Mouse (Mus musculus) CH12F3 (cell line): ENCODE data around the gene 1810065E05Rik.

Experiments
- in situ Hi-C: fragments of 300-500 bp; cut with MboI; formaldehyde crosslinking; loops from 2 replicates; pipeline ENCODE4 v1.14.3; 2020; ENCODE audit warnings: low sequenced_read_pairs

Gene 1810065E05Rik

DNA sequence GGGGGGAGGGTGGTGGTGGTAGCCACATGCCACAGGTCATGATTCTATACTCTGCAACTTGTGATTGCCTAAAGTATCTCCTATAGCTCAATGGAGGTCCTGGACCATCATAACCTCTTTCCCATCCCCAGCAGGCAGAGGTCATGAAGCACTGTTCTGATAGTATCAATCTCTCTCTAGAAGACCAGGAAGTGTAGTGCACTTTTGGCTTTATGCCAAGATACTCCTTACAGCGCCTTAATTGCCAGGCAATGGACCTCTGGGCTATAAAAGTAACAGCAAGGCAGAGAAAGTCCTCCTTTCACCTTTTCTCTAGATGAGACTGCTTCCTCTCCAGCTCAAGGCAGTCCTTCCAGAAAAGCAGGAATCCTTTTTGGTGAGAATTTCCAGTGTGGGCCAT is at the start of gene 1810065E05Rik:
1810065E05Rik (plus strand) TSS at position 297 of the 400 bp plus-strand sequence.
- in situ Hi-C loops: no loop called here

DNA sequence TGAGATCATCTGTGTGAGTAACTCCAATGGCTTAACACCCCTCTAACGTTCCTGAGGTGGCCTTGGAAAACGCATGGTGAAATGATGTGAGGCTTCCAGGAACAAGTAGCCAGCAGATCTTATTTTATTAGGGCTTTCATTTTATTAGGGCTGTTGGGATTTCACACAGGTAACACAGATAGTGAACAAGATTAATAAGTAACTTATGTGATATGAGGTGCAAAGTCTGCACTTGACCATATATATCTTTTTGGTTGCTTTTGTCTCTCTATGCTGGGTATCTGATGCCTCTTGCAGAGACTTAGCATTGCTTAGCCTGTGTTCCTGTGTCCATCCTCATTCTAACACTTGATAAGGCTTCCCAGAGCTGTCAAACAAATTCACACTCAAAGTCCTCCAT is 43.6 kb upstream of the 1810065E05Rik start:
- in situ Hi-C loops: no loop called here

DNA sequence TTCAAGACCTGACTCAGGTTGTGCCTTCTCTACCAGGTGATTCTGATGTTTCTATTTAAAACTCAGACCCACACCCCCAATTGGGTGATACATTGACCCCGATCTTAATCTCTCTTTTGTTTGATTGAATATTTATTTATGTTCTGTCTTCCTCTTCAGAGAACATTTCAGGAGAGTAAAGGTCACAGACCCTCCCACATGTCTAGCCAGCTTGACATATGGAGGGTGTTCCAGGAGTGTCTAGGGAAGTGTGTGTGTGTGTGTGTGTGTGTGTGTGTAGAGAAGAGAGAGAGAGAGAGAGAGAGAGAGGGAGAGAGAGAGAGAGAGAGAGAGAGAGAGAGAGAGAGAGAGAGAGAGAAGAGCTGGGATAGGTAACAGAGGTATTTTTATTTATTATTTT is 43.2 kb upstream of the 1810065E05Rik start:
- in situ Hi-C loops: no loop called here

DNA sequence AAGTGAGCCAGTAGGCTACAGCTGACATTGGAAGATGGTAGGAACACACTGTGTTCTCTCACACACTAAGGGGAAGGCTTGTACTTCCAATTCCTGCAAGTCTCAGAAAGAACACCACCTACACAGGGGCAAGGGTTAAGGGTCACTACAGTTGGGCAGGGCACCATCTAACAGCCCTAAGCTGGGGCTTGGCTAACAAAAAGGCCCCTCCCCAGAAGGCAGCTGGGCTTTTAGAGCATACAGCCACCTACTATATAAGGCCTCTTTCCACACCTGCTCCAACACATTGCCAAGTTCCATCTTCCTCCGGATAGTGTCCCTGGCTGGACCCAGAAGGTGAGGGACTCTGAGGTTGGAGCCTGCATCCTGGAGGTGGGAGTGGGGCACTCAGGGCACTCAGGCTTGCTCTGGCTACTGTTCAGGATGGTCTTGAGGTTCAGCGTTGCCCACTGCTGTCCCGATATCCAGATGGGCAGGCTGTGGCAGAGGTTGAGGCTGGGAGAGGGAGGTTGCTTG is 42.1 kb upstream of the 1810065E05Rik start, which contains the start of gene Lypd8:
Lypd8 (plus strand) TSS at position 281 of the 516 bp plus-strand sequence.
- in situ Hi-C loops: no loop called here

DNA sequence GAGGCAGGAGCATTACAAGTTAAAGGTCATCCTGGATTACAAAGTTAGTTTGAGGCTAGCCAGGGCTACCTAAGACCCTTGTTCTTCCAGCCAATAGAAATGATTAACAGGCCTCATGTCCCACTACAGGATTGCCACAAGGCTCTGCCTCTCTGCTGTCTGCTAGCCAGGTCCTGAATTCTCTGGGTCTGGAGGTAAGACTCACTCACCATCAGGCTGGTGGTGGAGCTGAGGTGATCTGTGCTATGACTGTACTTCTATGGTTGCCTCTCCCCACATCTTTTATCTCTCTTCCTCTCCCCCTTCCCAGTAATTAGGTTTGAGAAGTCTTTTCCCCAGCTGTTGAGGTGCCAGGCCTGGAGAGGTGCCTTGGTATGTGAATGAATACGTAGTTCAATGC is 41.4 kb upstream of the 1810065E05Rik start:
- in situ Hi-C loops: no loop called here

DNA sequence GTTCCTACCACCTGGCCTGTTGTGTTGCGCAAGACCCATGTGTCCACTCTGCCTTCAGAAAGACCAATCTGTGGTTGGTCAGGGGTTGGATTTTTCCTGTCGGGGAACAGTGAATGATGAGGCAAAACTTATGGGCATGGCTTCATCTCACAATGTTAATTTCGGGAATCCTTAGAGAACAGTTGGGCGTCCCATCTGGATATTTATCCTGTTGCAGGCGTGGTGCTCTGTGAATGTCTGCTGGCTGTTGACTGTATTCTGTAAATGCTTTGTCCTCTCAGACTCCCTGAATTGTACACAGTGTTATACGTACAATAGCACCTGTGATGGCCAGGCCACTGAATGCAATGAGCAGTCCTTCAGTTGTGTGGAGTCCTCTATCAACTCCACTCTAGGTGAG is 38.4 kb upstream of the 1810065E05Rik start:
- in situ Hi-C loops: no loop called here

DNA sequence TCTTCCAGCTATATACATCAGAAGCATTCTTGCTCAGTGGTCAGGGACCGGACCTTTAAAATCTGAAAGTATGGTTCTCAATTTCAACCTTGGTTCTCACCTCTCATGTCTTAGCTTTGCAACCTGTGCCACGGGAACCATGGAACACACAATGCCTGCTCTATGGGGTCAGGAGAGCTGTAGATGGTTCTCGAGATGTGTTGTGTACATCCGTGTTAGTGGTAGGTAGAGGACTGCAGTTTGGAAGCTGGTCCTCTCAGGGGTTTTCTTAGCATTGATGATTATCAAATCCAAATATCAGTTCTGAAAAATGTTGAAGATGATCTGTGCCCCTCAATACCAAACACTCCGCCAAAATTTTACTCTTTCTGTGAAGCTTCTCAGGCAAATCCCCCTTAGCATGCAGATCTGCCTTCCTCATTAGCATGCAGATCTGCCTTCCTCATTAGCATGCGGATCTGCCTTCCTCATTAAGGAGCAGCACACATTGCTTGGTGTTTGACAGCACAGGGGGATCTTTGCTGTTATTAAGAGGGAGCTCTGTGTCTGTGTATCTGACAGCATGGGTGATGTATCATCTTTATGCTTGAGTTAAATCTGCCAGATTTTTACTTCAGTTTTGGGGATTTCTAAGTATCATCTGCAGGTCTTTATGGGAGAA is 20.8 kb upstream of the 1810065E05Rik start:
- in situ Hi-C loops: no loop called here

DNA sequence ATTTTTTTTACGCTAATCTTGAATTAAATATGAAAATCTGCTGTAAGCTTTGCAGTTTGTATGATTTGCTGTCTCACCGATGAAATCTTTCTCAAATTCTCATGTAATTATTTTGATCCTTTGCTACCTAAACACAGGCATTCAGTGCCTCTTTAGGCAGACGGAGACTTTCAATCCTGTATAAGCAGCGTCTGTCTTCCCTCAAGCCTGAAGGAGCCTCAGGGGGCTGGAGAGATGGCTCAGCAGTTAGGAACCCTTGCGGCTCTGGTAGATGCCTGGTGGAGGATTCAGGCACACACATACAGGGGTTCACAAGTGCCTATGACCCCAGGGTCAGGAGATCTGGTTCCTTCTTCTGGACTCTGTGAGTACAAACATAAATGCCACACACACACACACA is 20.3 kb upstream of the 1810065E05Rik start:
- in situ Hi-C loops: no loop called here

DNA sequence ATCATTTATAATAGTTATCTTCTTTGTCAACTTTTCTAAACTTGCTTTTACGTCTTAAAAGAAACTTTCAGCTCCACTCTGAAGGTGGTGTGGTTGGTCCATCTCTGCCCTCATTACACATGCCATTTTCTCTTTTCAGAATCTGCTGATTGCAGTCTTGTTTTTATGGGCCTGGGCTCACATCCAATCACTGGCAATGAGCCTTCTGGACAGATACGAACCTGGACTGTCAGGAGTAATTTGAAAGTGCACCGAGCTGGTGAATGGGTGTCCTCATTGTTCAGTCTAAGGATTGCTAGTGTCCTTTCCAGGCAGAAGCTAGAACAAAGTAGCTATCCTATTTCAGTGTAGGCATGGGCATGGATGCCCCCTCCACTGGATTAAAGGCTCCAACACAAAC is 12.8 kb upstream of the 1810065E05Rik start:
- in situ Hi-C loops: no loop called here

DNA sequence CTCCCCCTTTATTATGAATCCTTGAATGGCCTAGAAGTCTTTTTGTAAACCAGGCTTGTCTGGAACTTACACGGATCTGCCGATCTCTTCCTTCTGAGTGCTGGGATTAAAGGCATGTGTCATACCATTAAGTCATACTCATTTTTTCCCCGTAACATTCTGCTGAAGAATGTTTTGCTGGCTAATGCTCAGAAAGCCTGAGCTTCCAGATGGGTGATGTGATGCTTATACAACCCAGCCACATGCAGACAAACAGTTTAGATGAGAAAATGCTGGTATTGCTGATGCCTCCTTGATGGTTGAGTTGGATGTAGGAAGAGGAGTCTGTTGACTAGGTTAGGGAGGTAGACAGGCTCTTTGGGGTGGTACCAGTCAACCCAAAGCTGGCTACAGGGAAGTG is 2.6 kb upstream of the 1810065E05Rik start:
- in situ Hi-C loops: no loop called here

DNA sequence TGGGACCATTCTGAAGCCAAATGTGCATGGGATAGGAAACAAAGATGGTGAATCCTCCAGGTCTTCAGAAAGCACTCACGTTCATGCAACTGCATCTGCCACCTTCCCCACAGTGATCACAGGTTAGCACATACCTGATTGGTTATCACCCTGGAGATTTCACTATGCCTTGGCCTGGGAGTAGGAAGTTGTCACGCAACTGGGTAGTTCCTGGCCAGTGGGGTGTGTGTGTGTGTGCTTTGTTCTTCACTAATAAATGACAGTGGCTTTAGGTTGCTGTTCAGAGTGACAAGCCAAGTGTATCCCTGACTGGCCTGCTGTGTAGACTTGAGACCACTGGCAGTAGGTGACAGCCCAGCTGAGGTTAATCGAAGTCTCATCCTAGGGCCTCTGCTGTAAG is 11.3 kb downstream of the 1810065E05Rik start, which contains the start of gene Gm12253:
Gm12253 (plus strand) TSS at position 301 of the 400 bp plus-strand sequence.
- in situ Hi-C loops: no loop called here

DNA sequence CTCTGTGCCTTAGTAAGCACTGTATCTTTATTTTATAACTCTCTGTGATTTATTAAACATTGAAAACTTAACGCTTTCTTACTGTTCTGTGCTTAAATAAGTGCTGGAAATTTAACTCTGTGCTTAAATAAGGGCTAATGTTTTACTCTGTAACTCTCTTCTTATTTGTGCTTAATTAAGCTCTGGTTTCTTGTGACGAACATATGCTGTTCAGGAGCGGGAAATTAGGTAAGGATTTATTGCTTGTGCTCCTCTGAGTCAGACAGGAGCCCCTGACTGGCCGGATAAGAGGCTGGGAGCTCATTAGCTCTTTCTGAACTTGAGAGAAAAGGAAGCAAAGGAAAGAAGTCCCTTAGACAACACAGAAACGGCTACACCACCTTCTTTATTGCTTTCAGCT is 17.0 kb downstream of the 1810065E05Rik start:
- in situ Hi-C loops: no loop called here

DNA sequence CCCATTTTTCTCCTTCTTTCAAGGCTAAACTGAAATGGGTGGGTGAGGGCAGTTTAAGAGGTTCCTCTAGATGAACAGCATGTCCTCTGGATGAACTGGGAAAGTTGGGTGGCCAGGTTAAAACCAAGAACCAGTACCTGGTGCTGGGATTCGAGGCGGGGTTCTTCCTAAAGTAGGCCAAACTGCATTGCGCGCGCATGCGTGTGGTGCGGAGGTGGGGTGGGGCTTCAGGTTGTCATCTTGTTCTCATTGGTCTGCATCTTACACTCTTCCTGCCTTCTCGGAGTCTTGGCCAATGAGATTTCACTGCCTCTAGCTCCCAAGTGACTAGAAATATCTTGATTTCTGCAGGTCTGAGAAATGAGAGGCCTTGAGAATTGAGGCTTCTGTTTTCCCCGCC is 31.8 kb downstream of the 1810065E05Rik start, which contains the start of gene Lypd9:
Lypd9 (minus strand) TSS at position 165 of the 400 bp plus-strand sequence.
- in situ Hi-C loops: no loop called here

DNA sequence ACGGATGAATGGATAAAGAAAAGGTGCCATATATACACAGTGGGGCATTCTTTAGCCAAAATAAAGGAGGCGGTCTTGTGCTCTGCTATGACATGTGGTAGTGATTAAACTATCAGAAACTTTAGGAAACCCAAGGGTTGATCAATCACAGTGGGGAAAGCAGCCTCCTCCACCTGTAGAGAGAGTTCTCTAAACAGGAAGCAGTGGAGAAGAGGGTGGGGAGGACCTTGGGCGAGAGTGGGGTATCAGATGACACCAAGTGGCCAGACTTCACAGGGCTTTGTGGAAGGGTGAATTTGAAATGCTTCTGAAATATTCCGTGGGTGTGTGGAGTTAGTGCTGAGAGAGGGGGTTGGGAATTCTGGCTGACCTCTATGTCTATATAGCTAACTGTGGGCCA is 32.7 kb downstream of the 1810065E05Rik start:
- in situ Hi-C loops: no loop called here

DNA sequence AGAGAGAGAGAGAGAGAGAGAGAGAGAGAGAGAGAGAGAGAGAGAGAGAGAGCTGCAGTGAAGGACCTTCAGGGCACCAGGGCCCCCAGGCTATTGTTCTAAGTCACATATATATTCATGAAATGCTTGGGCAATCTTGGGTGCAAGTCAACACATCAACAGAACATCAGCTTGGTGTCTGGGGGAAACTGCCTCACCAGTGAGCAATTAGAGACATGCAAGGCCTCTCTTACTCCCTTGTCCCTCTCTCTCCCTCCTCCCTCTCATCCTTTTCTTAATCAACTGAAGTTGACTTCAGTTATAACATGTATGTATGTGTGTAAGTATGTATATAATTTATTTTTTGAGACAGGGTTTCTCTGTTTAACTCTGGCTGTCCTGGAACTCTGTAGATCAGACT is 41.3 kb downstream of the 1810065E05Rik start, which contains the start of gene Olfr30:
Olfr30 (minus strand) TSS at position 101 of the 400 bp plus-strand sequence.
- in situ Hi-C loops: no loop called here
